Mouse (Mus musculus) granulocyte monocyte progenitor cell, adult 5-6 weeks (primary cell): ENCODE data around the gene Olfr1098. TPM values are rescaled to one million over a fixed set of nuclear protein-coding genes. Genes with fewer than 3 reads are reported as not detected.

Experiments
- ATAC-seq: replicated peaks from 2 replicates; pipeline ENCODE4 v1.8.0; 2016; ENCODE audit warnings: mild to moderate bottlenecking, moderate TSS enrichment, inconsistent platforms; ENCODE audit not compliant: poor library complexity, severe bottlenecking
- total RNA-seq, 2 experiments: library from RNA; stranded (forward) in 1 of 2; stranded (reverse) in 1 of 2; fragments of 200-712, 200-1000 nt in 1 of 2; fragments of >200 nt in 1 of 2; fragmentation: Nextera tagmentation in 1 of 2; gene quantifications; 2 replicates each; pipeline ENCODE4 v1.2.3; 2014 to 2017

Olfr1098 gene
- total RNA-seq (2014; fragmentation: Nextera tagmentation) (not detected in 2 replicates), total RNA-seq (2017) (not detected in 2 replicates)

DNA sequence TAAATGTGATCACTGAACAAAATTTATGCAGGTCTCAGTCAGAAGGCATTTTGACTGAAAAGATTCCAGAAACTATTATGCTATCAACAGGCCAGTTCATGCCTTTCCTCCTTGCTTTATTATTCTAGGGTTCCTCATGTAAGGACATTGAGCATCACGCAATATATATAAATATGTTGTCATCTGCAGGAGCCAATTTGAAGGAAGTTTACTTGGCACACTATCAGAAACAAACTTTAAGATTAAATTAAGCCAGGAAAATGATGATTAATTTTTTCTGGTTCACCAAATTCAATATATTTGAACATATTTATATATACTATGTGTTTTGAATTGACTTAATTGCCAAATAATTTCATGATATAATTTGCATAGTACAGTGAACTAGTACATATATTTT is at the start of gene Olfr1098:
TSS of gene Olfr1098 (minus strand) at position 101 of the 400 bp plus-strand sequence.
- no peak for ATAC-seq

GRCm38 (mm10) chr2:86960593-86960992 is 36.2 kb upstream of the Olfr1098 start, which contains the start of gene Olfr1099:
Olfr1099 (minus strand) TSS chr2:86960693.
- ATAC-seq, result no peak

- no peak for ATAC-seq
These were observed 2.2 kb upstream of the Olfr1098 start for GRCm38 (mm10) chr2:86926557-86926956.

DNA sequence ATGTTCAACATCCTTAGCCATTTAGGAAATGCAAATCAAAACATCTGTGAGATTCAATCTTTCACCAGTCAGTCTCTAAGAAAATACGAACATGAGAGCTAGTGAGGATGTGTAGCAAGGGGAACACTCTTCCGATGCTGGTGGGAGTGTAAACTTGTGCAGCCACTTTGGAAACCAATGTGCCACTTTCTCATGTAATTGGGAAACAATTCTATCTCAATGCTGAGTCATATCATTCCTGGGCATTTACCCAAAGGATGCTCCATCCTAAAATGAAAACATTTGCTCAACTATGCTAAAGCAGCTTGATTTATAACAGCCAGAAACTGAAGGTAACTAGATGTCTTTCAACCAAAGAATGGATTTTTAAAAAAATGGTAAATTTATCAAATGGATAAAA is 18.7 kb downstream of the Olfr1098 start:
- no peak for ATAC-seq

- no peak for ATAC-seq
These were observed 32.2 kb downstream of the Olfr1098 start, which contains the start of gene Olfr1097 for GRCm38 (mm10) chr2:86892116-86892515. Olfr1097 (minus strand) TSS chr2:86892216.

DNA sequence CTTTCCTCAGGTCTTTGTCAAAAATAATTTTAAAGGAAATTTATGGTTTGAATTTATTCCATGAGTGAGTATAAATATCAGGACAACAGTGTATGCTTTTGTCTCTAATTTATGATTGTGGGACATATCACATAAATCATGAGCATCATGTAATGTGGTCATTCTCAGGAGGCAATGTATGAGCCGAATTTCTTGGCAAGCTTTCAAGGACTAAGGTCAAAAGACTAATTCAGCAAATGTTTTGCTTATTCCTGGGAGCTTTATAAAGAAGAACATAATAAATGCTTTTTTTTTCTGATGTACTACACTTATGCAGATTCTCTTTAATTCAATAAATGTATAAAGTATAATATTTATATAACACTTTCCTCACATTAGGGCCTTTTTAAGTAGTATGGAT is 49.6 kb downstream of the Olfr1098 start, which contains the start of gene Gm13723:
TSS of gene Gm13723 (minus strand) at position 101 of the 400 bp plus-strand sequence.
- ATAC-seq, result no peak

Other genes with a start within 250 kb of the Olfr1098 start
- not detected in 2 replicates for gene Olfr1086, start 244.5 kb downstream of the Olfr1098 start, total RNA-seq (2014; fragmentation: Nextera tagmentation)
- gene Olfr1086, start 244.5 kb downstream of the Olfr1098 start, total RNA-seq (2017), result not detected in 2 replicates
- gene Olfr1087, start 226.2 kb downstream of the Olfr1098 start, total RNA-seq (2014; fragmentation: Nextera tagmentation), result not detected in 2 replicates
- not detected in 2 replicates for gene Olfr1087, start 226.2 kb downstream of the Olfr1098 start, total RNA-seq (2017)
- gene Olfr1089, start 190.8 kb downstream of the Olfr1098 start, total RNA-seq (2014; fragmentation: Nextera tagmentation), result not detected in 2 replicates
- gene Olfr1089, start 190.8 kb downstream of the Olfr1098 start, total RNA-seq (2017), result not detected in 2 replicates
- not detected in 2 replicates for gene Olfr1090, start 165.6 kb downstream of the Olfr1098 start, total RNA-seq (2014; fragmentation: Nextera tagmentation)
- gene Olfr1090, start 165.6 kb downstream of the Olfr1098 start, total RNA-seq (2017), result not detected in 2 replicates
- not detected in 2 replicates for gene Olfr1093, start 142.1 kb downstream of the Olfr1098 start, total RNA-seq (2014; fragmentation: Nextera tagmentation)
- gene Olfr1093, start 142.1 kb downstream of the Olfr1098 start, total RNA-seq (2017), result not detected in 2 replicates
- gene Olfr141, start 114.5 kb downstream of the Olfr1098 start, total RNA-seq (2014; fragmentation: Nextera tagmentation), result not detected in 2 replicates
- not detected in 2 replicates for gene Olfr141, start 114.5 kb downstream of the Olfr1098 start, total RNA-seq (2017)
- not detected in 2 replicates for gene Olfr1094, start 99.9 kb downstream of the Olfr1098 start, total RNA-seq (2014; fragmentation: Nextera tagmentation)
- gene Olfr1094, start 99.9 kb downstream of the Olfr1098 start, total RNA-seq (2017), result not detected in 2 replicates
- gene Olfr1095, start 72.8 kb downstream of the Olfr1098 start, total RNA-seq (2014; fragmentation: Nextera tagmentation), result not detected in 2 replicates
- gene Olfr1095, start 72.8 kb downstream of the Olfr1098 start, total RNA-seq (2017), result not detected in 2 replicates
- gene Gm13723, start 49.7 kb downstream of the Olfr1098 start, total RNA-seq (2014; fragmentation: Nextera tagmentation), result not detected in 2 replicates
- not detected in 2 replicates for gene Gm13723, start 49.7 kb downstream of the Olfr1098 start, total RNA-seq (2017)
- not detected in 2 replicates for gene Olfr1097, start 32.3 kb downstream of the Olfr1098 start, total RNA-seq (2014; fragmentation: Nextera tagmentation)
- not detected in 2 replicates for gene Olfr1097, start 32.3 kb downstream of the Olfr1098 start, total RNA-seq (2017)
- gene Olfr1099, start 36.1 kb upstream of the Olfr1098 start, total RNA-seq (2014; fragmentation: Nextera tagmentation), result not detected in 2 replicates
- not detected in 2 replicates for gene Olfr1099, start 36.1 kb upstream of the Olfr1098 start, total RNA-seq (2017)
- not detected in 2 replicates for gene Olfr1100, start 55.4 kb upstream of the Olfr1098 start, total RNA-seq (2014; fragmentation: Nextera tagmentation)
- not detected in 2 replicates for gene Olfr1100, start 55.4 kb upstream of the Olfr1098 start, total RNA-seq (2017)
- not detected in 2 replicates for gene Olfr1101, start 66.7 kb upstream of the Olfr1098 start, total RNA-seq (2014; fragmentation: Nextera tagmentation)
- gene Olfr1101, start 66.7 kb upstream of the Olfr1098 start, total RNA-seq (2017), result not detected in 2 replicates
- not detected in 2 replicates for gene Olfr1102, start 73.9 kb upstream of the Olfr1098 start, total RNA-seq (2014; fragmentation: Nextera tagmentation)
- not detected in 2 replicates for gene Olfr1102, start 73.9 kb upstream of the Olfr1098 start, total RNA-seq (2017)
- not detected in 2 replicates for gene Olfr1104, start 102.5 kb upstream of the Olfr1098 start, total RNA-seq (2014; fragmentation: Nextera tagmentation)
- gene Olfr1104, start 102.5 kb upstream of the Olfr1098 start, total RNA-seq (2017), result not detected in 2 replicates
- not detected in 2 replicates for gene Olfr1105, start 112.0 kb upstream of the Olfr1098 start, total RNA-seq (2014; fragmentation: Nextera tagmentation)
- gene Olfr1105, start 112.0 kb upstream of the Olfr1098 start, total RNA-seq (2017), result not detected in 2 replicates
- gene Olfr1106, start 127.7 kb upstream of the Olfr1098 start, total RNA-seq (2014; fragmentation: Nextera tagmentation), result not detected in 2 replicates
- gene Olfr1106, start 127.7 kb upstream of the Olfr1098 start, total RNA-seq (2017), result not detected in 2 replicates
- gene Olfr1107, start 151.3 kb upstream of the Olfr1098 start, total RNA-seq (2014; fragmentation: Nextera tagmentation), result not detected in 2 replicates
- not detected in 2 replicates for gene Olfr1107, start 151.3 kb upstream of the Olfr1098 start, total RNA-seq (2017)
- not detected in 2 replicates for gene Olfr1109, start 171.5 kb upstream of the Olfr1098 start, total RNA-seq (2014; fragmentation: Nextera tagmentation)
- not detected in 2 replicates for gene Olfr1109, start 171.5 kb upstream of the Olfr1098 start, total RNA-seq (2017)
- not detected in 2 replicates for gene Olfr259, start 190.0 kb upstream of the Olfr1098 start, total RNA-seq (2014; fragmentation: Nextera tagmentation)
- gene Olfr259, start 190.0 kb upstream of the Olfr1098 start, total RNA-seq (2017), result not detected in 2 replicates
- not detected in 2 replicates for gene Olfr1110, start 215.8 kb upstream of the Olfr1098 start, total RNA-seq (2014; fragmentation: Nextera tagmentation)
- gene Olfr1110, start 215.8 kb upstream of the Olfr1098 start, total RNA-seq (2017), result not detected in 2 replicates
- not detected in 2 replicates for gene Olfr1111, start 228.1 kb upstream of the Olfr1098 start, total RNA-seq (2014; fragmentation: Nextera tagmentation)
- not detected in 2 replicates for gene Olfr1111, start 228.1 kb upstream of the Olfr1098 start, total RNA-seq (2017)